Mouse (Mus musculus) forebrain, postnatal 0 days (tissue): ENCODE results near the gene Baiap2l2. TPM values are rescaled to one million over a fixed set of nuclear protein-coding genes. Genes with fewer than 3 reads are reported as not detected.

ENCODE experiments used
- ATAC-seq: fragments of 200-750 bp; cut with Nextera tagmentation; 2 replicates; pipeline ENCODE4 v1.8.0; 2017; ENCODE audit warnings: mild to moderate bottlenecking, moderate library complexity
- DNase-seq: peaks from one replicate; pipeline ENCODE4 v3.0.0-alpha.2; 2015
- H3K27ac ChIP-seq: fragments of 300-500 bp; sonication (generic); 2 replicates; pipeline ENCODE4 v1.5.1; 2014; ENCODE audit warnings: low read depth, mild to moderate bottlenecking, antibody characterized with exemption, low read length, moderate library complexity, mixed read lengths
- H3K27me3 ChIP-seq: fragments of 300-500 bp; sonication (generic); 2 replicates; pipeline ENCODE4 v1.6.1; 2014; ENCODE audit warnings: mild to moderate bottlenecking, low read length, mixed read lengths; ENCODE audit not compliant: insufficient read depth
- H3K36me3 ChIP-seq: fragments of 300-500 bp; sonication (generic); 2 replicates; pipeline ENCODE4 v1.6.1; 2014; ENCODE audit warnings: mild to moderate bottlenecking, moderate library complexity; ENCODE audit not compliant: insufficient read depth
- H3K4me1 ChIP-seq: fragments of 300-500 bp; sonication (generic); 2 replicates; pipeline ENCODE4 v1.6.1; 2014; ENCODE audit warnings: antibody characterized with exemption; ENCODE audit not compliant: insufficient read depth
- H3K4me2 ChIP-seq: fragments of 300-500 bp; sonication (generic); 2 replicates; pipeline ENCODE4 v1.6.1; 2014; ENCODE audit warnings: low read depth, mild to moderate bottlenecking, moderate library complexity
- H3K4me3 ChIP-seq: fragments of 300-500 bp; sonication (generic); 2 replicates; pipeline ENCODE4 v1.5.1; 2014; ENCODE audit warnings: low read depth, low read length, mixed read lengths
- H3K9ac ChIP-seq: fragments of 300-500 bp; sonication (generic); 2 replicates; pipeline ENCODE4 v1.6.1; 2014; ENCODE audit warnings: mild to moderate bottlenecking
- H3K9me3 ChIP-seq: fragments of 300-500 bp; sonication (generic); 2 replicates; pipeline ENCODE4 v1.6.1; 2016; ENCODE audit warnings: low read length
- CTCF ChIP-seq: sonication (generic); IDR thresholded peaks from 2 replicates; pipeline ENCODE4 v1.5.1; 2016; ENCODE audit warnings: antibody characterized with exemption, control low read depth, low read depth
- WGBS: fragments of 180-500 bp; shearing (Covaris S2); extraction: QIAGEN DNeasy Blood & Tissue Kit; methylation state at CpG from one replicate; pipeline ENCODE4 v1.1.7; 2014; 5-methylcytosine and 5-hydroxymethylcytosine counted together
- polyA plus RNA-seq: library from polyadenylated mRNA; unstranded; fragments of >200 nt; fragmentation: Nextera tagmentation; extraction: Ambion mirVana; gene quantifications from 2 replicates; pipeline ENCODE4 v1.2.1, GENCODE M21; 2015
- total RNA-seq: library from RNA; depleted of rRNA; stranded (reverse); fragments of >200 nt; gene quantifications from 2 replicates; pipeline ENCODE4 v1.2.3, GENCODE M21; 2014

Gene Baiap2l2
- total and polyA plus RNA-seq, 2 experiments from 2014 or later: 7.9 to 9.1 TPM

DNA sequence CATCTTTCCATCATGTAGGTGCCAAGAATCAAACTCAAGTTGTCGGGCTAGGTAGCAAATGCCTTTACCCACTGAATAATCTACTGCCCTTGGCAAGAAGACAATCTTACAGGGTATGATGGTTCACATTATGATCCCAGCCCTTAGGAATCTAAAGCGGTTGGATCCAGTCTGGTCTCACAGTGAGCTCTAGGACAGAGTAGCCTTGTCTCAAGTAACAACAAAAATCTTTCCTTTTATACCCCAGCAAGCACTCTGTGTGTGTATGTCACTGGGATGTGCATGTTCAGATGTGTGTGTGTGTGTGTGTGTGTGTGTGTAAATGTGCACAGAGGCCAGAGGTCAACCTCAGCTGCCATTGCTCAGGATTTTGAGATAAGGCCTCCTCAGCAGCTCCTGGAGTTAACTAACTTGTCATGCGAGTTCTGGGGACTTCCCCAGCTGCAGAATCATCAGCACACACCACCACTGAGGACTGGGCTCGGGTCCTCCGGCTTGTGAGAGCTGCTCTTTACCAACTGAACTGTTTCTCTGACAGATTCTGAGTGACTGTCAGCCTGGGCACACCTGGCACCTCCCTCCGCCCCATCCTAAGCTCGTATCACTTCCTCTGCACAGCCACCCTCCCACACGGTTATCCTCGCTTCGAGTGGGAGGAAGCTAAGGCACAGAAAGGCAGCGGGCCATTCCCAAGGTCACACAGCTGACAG, 37.1 kb upstream of the Baiap2l2 start:
- Histone ChIP-seq H3K36me3 (no peaks in the 10 kb centered on the region), H3K4me2 (no peak overlapping the region), H3K4me3 (no peak overlapping the region), H3K9ac (no peak overlapping the region), H3K27ac (no peak overlapping the region), H3K9me3 (no peaks in the 10 kb centered on the region), H3K4me1 (peaks cover 7% of the 10 kb centered on the region; the same call in 1 of the 2 replicates), H3K27me3 (no peaks in the 10 kb centered on the region)
- ATAC-seq: no peak
- DNase-seq: no peak
- WGBS: 81% methylated on average over 11 of the region's 11 CpGs
- no peak for TF ChIP-seq CTCF

- Histone ChIP-seq H3K4me3 (no peak overlapping the region), H3K36me3 (no peaks in the 10 kb centered on the region), H3K9ac (no peak overlapping the region), H3K9me3 (no peaks in the 10 kb centered on the region), H3K4me1 (peaks cover under 1% of the 10 kb centered on the region; the same call in 1 of the 2 replicates), H3K27me3 (no peaks in the 10 kb centered on the region), H3K27ac (no peak overlapping the region), H3K4me2 (no peak overlapping the region)
- no peak for TF ChIP-seq CTCF
- WGBS: 86% methylated on average over 5 of the region's 5 CpGs
- DNase-seq (no peak), ATAC-seq (no peak)
Observed at GRCm38 (mm10) chr15:79321733-79322190, 36.4 kb upstream of the Baiap2l2 start.

- no peaks in the 10 kb centered on the region for H3K4me1 ChIP-seq
- no peak for DNase-seq
- H3K9ac ChIP-seq: no peak overlapping the region
- no peak for TF ChIP-seq CTCF
- H3K36me3 ChIP-seq: peaks cover 9% of the 10 kb centered on the region; the same call in 1 of the 2 replicates
- no peak overlapping the region for H3K27ac ChIP-seq
- H3K27me3 ChIP-seq: no peaks in the 10 kb centered on the region
- WGBS: 80% methylated on average over 8 of the region's 8 CpGs
- H3K9me3 ChIP-seq: no peaks in the 10 kb centered on the region
- peak; percentile 12; the same call in 1 of the 2 replicates for ATAC-seq
- H3K4me2 ChIP-seq: no peak overlapping the region
- H3K4me3 ChIP-seq: no peak overlapping the region
Observed at GRCm38 (mm10) chr15:79313848-79314369, 28.6 kb upstream of the Baiap2l2 start.

DNA sequence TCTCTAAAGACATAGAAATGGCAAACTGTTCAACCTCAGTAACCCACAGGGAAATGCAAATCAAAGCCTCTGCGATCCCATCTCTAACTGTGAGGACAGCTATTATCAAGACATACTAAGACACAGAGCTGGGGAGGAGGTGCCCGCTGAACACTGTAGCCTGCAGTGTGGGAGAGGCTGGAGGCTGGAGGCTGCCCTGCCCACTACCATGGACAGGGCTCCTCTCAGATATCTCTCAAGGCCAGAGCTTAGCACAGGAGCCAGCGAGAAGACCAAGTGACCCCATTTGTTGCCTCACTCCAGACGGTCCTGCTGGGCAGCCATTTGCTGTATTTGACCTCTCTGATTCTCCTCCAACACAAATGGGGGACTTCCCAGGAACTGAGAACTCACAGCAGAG, 22.5 kb upstream of the Baiap2l2 start:
- H3K27me3 ChIP-seq: no peaks in the 10 kb centered on the region
- no peak overlapping the region for H3K4me2 ChIP-seq
- no peak overlapping the region for H3K27ac ChIP-seq
- DNase-seq (no peak), ATAC-seq (no peak)
- H3K9me3 ChIP-seq: no peaks in the 10 kb centered on the region
- WGBS: 87% methylated on average over 4 of the region's 4 CpGs
- no peaks in the 10 kb centered on the region for H3K4me1 ChIP-seq
- no peak for TF ChIP-seq CTCF
- H3K9ac ChIP-seq: no peak overlapping the region
- no peak overlapping the region for H3K4me3 ChIP-seq
- H3K36me3 ChIP-seq: peaks cover 18% of the 10 kb centered on the region; the same call in 1 of the 2 replicates

- no peak overlapping the region for H3K4me2 ChIP-seq
- H3K9me3 ChIP-seq: no peaks in the 10 kb centered on the region
- ATAC-seq: no peak
Observed at GRCm38 (mm10) chr15:79306043-79306637, 20.8 kb upstream of the Baiap2l2 start.

GRCm38 (mm10) chr15:79304832-79305231, 19.5 kb upstream of the Baiap2l2 start:
- H3K27me3 ChIP-seq: no peaks in the 10 kb centered on the region
- no peak for TF ChIP-seq CTCF
- WGBS: 69% methylated on average over 4 of the region's 5 CpGs
- H3K9me3 ChIP-seq: no peaks in the 10 kb centered on the region
- no peak overlapping the region for H3K9ac ChIP-seq
- H3K4me1 ChIP-seq: no peaks in the 10 kb centered on the region
- no peak for ATAC-seq
- peaks cover 9% of the 10 kb centered on the region; the same call in 1 of the 2 replicates for H3K36me3 ChIP-seq
- no peak overlapping the region for H3K27ac ChIP-seq
- no peak overlapping the region for H3K4me3 ChIP-seq
- no peak for DNase-seq
- no peak overlapping the region for H3K4me2 ChIP-seq

More at GRCm38 (mm10) chr15:79306043-79306637, 20.8 kb upstream of the Baiap2l2 start:
- no peak overlapping the region for H3K9ac ChIP-seq
- WGBS: 85% methylated on average over 23 of the region's 23 CpGs
- H3K27ac ChIP-seq: no peak overlapping the region
- peaks cover 16% of the 10 kb centered on the region; the same call in 1 of the 2 replicates for H3K36me3 ChIP-seq
- H3K4me3 ChIP-seq: no peak overlapping the region
- H3K4me1 ChIP-seq: no peaks in the 10 kb centered on the region
- no peak for TF ChIP-seq CTCF
- no peaks in the 10 kb centered on the region for H3K27me3 ChIP-seq
- DNase-seq: no peak

DNA sequence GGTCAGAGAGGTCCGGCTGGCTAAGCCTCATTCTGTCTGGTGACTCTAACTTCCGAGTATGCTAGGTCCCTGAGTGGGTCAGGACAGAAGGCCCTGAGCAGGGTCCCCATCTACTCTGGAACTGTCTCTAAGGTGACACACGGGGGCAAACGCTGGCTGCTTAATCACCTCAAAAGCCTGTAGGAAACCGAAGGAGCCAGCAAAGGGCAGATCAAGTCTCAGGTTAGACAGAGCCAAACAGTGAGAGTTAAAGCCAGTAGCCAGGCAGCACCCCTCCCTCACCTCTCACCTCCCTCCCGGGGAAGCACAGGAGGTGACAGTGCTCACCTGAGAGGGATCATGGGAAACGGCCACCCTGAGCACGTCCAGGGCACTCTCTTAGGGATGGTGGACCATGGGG, 18.4 kb upstream of the Baiap2l2 start:
- WGBS: 80% methylated on average over 8 of the region's 8 CpGs

More for the DNA sequence above, 18.4 kb upstream of the Baiap2l2 start:
- DNase-seq (no peak), ATAC-seq (no peak)
- no peak for TF ChIP-seq CTCF
- no peak overlapping the region for H3K4me3 ChIP-seq
- H3K27ac ChIP-seq: no peak overlapping the region
- no peak overlapping the region for H3K9ac ChIP-seq
- H3K4me1 ChIP-seq: no peaks in the 10 kb centered on the region
- peaks cover 9% of the 10 kb centered on the region; the same call in 1 of the 2 replicates for H3K36me3 ChIP-seq
- H3K27me3 ChIP-seq: no peaks in the 10 kb centered on the region
- H3K4me2 ChIP-seq: no peak overlapping the region
- no peaks in the 10 kb centered on the region for H3K9me3 ChIP-seq
